Mouse (Mus musculus): Measurements from ENCODE around the gene Tex22.

The Tex22 gene

DNA sequence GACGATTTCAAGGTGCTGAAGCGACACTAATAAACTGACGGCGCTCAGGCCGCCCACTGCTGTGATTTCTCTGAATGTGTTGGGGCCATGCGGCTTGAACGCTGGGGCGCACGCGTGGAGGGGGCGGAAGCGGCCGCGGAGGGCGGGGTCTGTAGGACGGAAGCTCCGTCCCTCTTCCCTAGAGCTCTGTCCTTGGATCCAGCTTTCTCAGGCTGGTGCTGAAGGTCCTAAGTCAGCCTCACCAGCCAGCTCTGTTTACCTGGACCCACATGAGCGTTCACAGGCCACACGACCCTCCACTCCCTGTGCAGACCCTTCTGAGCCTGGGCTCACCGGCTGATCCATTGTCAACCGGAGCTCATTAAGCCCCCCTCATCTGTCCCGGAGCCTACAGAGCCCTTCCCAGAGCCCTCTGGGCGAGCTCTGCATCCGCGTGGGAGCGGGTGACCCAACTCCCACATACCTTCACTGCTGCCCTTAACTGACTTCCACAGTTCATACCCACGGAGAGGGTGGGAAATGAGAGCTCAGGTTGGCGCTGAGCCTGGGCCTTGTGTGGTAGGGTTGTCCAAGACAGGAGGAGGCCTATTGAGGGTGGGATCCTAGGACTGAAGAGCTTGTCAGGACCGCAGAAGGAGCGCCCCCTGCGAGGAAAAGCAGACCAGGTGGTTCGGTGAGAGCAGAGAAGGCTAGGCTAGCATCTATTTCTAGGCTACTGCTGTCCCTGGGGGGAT, at the start of gene Tex22:
Tex22 (plus strand) TSS at position 174 of the 734 bp plus-strand sequence.
- DNase-seq (ENCODE audit: low spot score) = peak; percentile 76

DNA sequence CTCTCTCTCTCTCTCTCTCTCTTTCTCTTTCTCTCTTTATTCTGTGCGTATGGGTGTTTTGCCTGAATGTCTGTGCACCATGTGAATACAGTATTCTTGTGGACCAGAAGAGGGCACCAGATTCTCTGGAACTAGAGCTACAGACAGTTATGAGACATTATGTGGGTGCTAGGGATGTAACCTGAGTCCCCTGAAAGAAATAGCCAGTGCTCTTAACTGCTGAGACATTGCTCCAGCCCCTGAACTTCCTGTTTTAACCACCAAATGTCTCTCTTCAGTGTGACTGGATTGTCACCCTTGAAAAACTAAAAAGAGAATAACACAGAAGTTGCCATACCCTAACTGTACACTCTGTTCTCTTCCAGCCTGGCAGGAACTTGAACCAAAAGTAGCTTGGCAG, 47.7 kb upstream of the Tex22 start:
- no peak for DNase-seq (ENCODE audit: low spot score)

GRCm38 (mm10) chr12:113027495-113027894, 46.8 kb upstream of the Tex22 start:
- DNase-seq (ENCODE audit: low spot score) = no peak

DNA sequence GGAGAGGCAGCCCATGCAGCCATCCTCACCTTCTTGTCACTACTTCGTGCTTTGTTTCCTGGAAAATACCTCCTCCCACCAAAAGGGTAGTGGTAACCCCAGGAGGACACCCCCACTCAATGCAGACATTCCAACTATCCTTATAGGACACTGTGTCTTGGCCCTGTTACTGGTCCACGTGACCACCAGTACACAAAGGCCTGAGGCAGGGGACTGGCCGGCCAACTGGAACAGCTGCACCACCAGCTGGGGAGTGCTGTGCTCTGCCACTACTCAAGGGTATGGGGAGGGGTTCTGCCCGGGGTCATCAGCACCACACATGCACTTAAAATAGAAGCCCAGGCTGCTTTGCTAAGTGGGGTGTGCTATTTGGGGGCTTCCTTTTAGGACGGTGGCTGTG, 46.2 kb upstream of the Tex22 start:
- DNase-seq (ENCODE audit: low spot score) = no peak

DNA sequence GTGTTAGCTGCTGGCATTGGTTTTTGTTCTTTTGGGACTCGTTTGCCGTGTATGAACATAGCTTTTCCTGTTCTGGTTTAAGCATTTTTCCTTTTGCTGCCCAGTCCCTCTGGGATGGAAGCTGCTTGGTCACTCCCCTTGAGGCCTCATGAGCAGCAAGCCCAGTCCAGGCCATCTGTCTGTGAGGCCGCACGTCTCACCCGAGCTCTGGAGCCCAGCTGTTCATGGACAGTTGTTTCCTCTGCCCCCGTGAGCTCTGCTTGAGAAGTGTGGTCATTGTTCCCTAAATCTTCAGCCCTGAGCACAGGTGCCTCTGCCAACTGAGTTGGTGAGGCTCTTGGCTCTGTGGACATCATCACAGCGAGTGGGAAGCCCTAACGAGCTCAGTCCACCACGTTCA, 45.4 kb upstream of the Tex22 start:
- no peak for DNase-seq (ENCODE audit: low spot score)

DNA sequence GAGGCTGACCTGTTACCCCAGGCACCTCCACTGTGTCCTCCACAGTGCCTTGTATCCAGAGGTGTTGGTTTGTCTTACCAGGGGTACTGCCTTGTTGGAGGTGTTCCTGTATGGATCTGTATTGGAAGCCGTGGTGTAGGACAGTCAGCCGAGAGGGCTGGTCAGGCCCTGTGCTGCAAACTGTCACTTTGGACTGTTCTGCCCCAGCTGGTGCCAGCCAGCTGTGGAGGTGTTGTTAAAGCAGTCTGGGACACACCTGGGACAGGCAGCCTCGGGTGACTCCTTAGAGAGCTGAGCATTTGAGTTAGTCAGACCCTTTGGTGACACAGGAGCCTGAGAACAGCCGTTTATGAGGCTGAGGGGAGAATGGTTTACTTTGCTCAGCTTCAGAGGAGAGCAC, 44.3 kb upstream of the Tex22 start:
- DNase-seq (ENCODE audit: low spot score) = no peak

GRCm38 (mm10) chr12:113030993-113031392, 43.3 kb upstream of the Tex22 start:
- DNase-seq (ENCODE audit: low spot score) = no peak

DNA sequence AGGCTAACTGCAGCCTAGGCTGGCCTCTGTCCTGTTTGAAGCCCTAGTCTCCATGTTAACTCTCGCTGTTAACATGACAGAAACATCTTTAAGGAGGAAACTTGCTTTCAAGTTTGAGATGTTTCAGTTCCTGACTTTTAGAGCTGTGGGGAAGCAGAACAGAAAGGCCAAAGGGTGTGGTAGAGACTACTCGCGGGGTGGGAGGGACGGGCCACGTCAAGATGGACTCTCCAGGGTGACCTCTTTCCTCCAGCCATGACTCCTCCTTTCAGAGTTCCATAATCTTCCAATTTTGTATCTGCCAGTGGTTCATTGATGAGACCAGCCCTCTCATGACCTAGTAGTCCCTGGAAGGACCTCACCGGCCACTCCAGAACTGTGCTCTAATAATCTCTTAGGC, 42.9 kb upstream of the Tex22 start:
- no peak for DNase-seq (ENCODE audit: low spot score)

DNA sequence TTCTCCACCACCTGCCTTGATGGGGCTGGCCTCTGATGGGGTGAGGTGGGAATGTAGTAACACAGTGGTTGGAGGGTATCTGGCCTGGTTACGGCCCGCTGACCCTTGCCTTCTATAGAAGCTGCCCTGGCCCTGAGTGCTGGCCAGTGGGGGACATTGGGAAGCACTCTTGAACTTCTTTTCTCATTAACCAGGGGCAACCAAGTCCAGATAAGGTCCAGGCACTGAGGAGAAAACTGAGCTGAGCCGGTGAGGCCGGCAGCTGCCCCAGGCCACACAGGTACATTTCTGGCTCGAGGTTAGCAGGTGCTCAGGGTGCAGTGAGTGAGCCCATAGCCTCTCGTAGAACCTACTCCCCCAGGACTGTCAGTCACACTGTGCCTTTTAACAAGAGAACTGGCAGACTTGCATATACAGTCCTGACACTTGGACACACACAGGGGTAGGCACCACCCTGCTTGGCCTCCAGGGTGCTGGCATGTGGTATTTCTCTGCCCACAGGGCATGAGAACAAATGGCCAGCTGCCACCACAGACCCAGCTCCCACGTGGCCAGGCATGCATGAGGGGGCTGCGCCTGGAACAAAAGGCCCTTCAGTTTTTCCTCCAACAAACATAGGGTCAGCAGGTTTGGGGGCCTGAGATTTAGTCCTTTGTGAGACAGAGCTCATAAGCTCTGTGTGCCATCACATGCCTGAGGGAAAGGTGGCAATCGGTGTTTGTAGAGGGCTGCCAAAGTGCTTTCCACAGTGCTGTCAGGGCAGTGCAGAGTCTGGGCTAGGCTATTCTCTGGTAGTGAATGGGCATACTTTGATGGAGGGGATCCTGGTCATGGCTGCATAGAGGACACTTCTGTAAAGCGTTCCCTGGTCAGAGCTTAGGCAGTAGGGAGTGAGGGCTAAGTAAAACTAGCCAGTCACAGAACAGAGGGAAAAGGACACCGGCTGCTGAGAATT, 41.7 kb upstream of the Tex22 start:
- peak; percentile 31 for DNase-seq (ENCODE audit: low spot score)

DNA sequence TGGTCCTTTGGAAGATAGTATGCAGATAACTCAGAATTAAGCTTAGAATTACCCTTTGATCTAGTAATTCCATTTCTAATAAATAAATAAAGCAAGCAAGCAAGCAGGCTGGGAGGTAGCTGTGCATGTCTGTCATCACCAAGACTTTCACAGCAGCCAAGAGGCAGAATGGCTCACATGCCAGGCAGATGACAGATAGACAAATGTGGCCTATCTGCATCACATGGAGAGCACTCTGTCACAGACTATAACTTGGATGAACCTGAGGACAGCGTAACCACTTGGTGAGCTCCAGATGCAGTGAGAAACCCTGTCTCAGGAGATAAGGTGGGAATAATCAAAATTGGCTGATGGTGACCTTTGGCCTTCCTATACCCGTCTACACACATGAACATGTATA, 39.2 kb upstream of the Tex22 start:
- no peak for DNase-seq (ENCODE audit: low spot score)

DNA sequence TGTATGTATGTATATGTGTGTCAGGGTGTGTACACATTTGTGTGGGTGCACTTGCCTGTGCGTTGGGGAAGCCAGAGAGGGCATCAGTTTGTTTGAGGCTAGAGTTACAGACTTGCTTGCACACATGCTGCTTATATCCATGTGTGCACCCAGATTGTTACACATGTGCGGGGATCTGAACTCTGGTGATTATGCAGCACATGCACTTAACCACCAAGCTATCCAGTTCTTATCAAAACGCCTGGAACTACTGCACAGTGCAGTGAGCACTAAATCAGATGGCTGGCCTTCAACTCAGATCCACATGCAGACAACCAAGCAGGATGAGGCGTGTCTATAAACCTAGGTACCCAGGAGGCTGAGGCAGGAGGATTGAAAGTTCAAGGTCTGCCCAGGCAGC, 37.3 kb upstream of the Tex22 start:
- DNase-seq (ENCODE audit: low spot score) = no peak

- DNase-seq (ENCODE audit: low spot score) = no peak
Measured at GRCm38 (mm10) chr12:113038414-113038813, 35.9 kb upstream of the Tex22 start.

- no peak for DNase-seq (ENCODE audit: low spot score)
Measured at GRCm38 (mm10) chr12:113041481-113042439, 32.5 kb upstream of the Tex22 start.

DNA sequence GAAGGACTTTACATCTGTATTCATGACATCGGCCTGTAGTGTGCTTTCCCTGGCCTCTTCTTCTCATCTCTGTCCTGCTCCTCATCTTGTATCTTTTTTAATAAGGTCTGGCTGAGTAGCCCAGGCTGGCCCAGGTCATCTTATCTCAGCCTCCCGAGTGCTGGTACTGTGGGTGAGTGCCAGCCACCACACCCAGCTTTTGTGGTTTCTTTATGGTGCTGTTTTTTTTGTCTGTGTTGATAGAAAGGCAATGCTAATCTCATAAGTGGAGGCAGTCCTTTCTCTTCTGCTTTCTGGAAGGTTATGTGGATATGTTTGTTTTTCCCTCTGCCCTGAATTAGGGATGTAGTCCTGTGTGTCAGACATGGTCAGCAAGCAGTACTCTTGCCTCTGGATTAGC, 31.8 kb upstream of the Tex22 start:
- no peak for DNase-seq (ENCODE audit: low spot score)

DNA sequence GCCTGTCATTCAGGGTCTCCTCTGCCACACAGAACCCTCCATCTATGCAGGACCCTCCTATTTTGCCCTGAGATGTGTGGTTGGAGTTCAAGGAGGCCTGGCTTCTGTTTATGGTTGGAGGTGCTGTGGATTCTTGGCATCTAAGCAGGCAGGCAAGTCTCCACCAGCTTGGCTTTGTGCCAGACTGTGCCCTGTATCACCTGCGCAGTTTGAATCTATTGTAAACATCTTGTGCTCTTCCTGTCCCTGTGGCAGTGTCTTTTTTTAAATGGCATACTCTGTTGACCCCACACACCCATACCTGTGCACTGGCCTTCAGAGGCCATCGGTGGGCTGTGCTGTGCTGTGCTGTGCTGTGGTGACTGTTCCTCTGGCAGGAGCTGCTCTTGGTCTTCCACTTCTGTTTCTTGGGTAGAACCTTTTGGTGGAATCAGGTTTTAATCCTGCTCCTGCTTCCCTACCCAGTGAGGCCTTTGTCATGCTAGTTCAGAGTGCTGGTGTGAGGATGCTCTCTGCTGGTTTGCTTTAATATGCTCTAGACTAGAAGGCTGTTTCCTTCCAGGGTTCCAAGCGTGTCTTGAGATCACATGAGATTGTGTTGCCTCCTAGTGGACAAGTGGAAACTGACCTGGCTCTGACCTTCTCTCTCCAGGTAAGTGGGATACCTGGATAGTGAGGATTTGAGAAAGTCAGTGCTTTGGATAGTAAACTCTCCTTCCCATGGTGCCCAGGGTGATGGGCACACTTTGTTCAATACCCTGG, 29.2 kb upstream of the Tex22 start:
- DNase-seq (ENCODE audit: low spot score) = peak; percentile 39

GRCm38 (mm10) chr12:113046861-113047260, 27.4 kb upstream of the Tex22 start:
- no peak for DNase-seq (ENCODE audit: low spot score)

- no peak for DNase-seq (ENCODE audit: low spot score)
Measured at GRCm38 (mm10) chr12:113048103-113048502, 26.2 kb upstream of the Tex22 start.

- DNase-seq (ENCODE audit: low spot score) = no peak
Measured at GRCm38 (mm10) chr12:113049836-113050235, 24.5 kb upstream of the Tex22 start.

DNA sequence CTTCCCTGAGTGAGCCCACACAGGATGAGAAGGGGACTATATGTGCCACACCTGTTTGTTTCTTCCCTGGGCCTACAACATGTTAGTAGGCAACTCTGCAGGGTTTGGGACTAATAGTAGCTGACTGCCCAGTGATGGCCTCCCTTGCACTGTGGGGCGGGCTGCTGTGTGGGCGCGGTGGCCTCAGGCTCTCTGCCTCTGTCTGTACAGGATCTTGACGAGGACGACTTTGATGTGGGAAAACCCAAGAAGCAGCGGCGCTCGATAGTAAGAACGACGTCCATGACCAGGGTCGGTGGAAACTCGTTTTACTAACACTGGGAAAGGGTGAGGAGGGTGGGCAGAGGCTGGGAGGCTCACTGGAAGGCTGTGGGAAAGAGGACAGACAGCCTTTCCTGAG, 23.6 kb upstream of the Tex22 start:
- no peak for DNase-seq (ENCODE audit: low spot score)

- DNase-seq (ENCODE audit: low spot score) = no peak
Measured at GRCm38 (mm10) chr12:113051628-113052403, 22.5 kb upstream of the Tex22 start.

- DNase-seq (ENCODE audit: low spot score) = no peak
Measured at GRCm38 (mm10) chr12:113056089-113056488, 18.2 kb upstream of the Tex22 start.

Measured in ovary, postnatal 14 days (tissue).